Mouse (Mus musculus) fat pad, adult 2 months (tissue): ENCODE measurements around the gene Tcstv1.
A peak's percentile ranks its signal among the peaks of the same experiment; 100 is the strongest.
"Not testable (repeated sequence)": the region's sequence is repeated elsewhere in the genome, so short reads cannot be mapped to it uniquely, and the experiment has no call there.

Source experiments
- DNase-seq: peaks from one replicate; pipeline ENCODE4 v3.0.0-alpha.2; 2011; ENCODE audit warnings: low read depth, low spot score; ENCODE audit errors: extremely low read depth

The Tcstv1 gene

DNA sequence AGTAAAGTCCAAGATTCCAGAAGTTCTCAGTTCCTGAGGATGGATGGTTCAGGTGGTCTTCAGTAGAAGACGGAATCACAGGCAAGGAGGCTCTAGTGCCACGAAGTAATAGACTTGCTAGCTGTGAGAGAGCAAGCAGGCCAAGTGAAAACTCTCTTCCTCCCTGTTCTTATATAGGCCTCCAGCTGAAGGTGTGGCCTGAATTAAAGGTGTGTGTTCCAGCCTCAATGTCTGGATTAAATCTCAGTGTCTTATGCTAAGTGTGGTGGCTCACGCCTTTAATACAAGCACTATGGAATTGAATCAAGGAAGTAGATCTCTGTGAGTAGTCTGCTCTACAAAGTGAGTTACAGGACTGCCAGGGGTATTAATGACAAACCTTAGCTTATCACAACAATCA, at the start of gene Tcstv1:
Tcstv1 (minus strand) TSS at position 101 of the 400 bp plus-strand sequence.
- not testable (repeated sequence) for DNase-seq

DNA sequence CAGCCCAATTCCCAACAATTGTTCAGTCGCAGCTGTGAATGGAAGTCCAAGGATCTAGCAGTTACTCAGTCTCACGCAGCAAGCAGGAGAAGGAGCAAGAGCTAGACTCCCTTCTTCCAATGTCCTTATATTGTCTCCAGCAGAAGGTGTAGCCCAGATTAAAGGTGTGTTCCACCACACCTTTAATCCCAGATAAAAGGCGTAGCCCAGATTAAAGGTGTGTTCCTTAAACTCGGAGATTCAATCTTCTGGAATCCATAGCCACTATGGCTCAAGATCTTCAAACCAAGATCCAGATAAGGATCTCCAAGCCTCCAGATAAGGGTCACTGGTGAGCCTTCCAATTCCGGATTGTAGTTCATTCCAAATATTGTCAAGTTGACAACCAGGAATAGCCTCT, 34.6 kb upstream of the Tcstv1 start, which contains the start of gene Gm21761:
Gm21761 (minus strand) TSS at position 101 of the 400 bp plus-strand sequence.
- DNase-seq = not testable (repeated sequence)

DNA sequence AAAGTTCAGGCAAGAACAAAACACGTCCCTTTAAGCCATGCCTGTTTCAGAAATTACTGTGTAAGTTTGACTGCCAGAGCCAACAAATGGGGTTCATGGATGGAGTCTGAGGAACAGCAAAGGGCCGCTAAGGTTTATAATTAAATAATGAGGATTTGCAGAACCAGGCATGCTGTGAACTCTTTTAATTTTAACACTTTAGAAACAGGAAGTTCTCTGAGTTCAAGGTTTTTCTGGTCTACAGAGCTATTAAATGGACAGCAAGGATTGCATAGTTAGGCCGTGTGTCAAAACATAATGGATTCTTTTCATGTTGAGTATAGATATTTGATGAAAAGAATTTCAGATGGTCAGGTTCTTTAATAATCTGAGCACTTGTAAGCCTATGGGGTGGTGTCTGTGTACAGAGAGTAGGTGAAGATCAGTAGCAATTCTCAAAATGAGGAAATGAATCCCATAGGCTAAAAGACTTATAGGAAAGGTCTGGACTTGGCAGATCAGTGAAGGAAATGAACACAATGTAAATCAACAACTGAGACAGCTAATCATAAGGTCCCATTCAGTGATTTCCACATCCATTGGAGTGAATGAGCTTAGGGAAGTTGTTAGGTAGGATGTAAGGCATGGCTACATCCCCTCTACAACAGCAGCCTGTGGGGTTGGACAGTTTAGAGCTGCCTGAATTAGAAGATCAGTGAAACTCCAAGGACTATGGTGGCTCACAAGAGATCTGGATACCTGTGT, 30.2 kb upstream of the Tcstv1 start:
- not testable (repeated sequence) for DNase-seq

DNA sequence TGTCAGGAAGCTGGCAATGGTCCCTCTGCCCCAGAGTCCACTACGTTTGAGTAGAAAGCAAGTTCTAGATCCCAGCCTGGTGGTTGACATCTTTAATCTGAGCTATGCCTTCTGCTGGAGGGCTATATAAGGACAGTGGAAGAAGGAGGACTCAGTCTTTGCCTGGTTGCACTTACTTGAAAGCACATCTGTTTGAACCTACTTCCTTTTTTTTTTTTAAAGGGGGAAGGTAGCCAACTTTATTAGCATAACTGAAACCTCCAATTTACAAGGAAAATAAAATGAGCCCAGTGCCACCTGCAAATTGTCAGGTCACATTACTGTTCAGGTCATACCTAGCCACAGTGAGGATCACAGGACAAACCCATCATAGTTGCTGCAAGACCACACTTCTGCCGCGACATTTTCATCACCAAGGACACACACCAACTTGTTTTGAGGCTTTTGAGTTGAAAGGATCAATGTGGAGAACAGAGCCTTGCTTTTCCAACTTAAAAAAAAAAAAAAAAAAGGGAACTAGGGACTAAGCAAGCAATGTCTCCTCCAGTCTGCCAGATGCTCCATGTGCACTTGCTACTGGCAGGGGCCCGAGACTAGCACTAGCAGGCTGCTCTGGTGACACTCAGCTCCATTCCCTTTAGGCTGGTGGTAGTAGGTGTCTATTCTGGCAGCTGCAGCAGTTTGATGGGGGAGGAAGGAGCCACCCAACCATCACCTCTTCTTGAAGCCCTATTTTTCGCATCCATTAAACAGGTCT, 22.6 kb upstream of the Tcstv1 start:
- DNase-seq = not testable (repeated sequence)

DNA sequence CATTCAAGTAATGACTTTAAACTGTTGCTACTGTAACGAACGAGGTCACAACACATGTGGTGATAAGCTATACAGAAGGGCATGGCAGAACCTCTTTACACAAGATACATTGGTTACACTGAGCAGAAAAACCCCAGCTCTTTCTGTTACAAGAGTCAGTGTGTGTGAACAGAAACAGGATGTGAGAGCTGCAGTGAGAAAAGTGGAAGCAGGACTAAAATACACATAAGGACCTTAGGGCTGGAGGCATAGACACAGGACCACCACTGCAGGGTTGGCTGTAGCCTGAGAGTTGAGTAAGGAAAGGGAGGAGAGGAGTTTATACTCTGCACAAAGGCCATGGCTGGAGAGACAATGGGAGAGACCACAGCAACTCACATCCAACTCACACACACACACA, 21.9 kb upstream of the Tcstv1 start:
- not testable (repeated sequence) for DNase-seq

DNA sequence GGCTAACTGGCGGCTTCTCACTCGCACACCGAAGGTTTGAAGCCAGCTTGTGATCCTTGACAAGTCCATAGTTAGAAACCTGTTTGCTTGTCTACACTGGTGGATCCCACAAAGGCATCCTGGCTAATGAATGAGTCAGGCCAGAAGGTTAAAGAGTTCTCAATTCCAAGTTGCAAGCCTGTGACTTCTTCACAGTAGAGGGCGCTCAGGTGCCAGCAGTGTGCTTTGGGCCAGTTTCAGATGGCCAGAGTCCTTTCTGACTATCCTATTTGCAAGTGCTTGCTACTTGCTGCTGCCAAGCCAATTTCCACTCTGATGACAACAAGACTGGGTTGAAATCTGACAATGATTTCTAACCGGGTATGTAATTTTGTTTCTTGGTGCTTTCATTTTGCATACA, 4.0 kb upstream of the Tcstv1 start:
- not testable (repeated sequence) for DNase-seq

DNA sequence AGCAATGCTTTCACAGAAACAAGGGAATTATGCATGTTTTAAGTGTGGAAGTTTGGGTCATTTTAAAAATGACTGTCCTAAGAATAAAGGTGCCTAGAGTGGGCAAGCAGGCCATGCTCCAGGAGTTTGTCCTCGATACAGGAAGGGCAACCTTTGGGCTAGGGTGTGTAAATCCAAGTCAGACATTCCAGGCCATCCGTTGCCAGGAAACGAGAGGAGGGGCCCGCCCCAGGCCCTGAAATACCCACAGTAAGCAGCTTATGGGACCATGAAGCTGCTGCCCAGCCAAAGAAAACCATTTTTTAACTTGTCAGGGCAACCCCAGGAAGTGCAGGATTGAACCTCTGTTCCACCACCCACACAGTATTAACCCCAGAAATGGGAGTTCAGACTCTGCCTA, 7.7 kb downstream of the Tcstv1 start:
- peak; percentile 39 for DNase-seq

DNA sequence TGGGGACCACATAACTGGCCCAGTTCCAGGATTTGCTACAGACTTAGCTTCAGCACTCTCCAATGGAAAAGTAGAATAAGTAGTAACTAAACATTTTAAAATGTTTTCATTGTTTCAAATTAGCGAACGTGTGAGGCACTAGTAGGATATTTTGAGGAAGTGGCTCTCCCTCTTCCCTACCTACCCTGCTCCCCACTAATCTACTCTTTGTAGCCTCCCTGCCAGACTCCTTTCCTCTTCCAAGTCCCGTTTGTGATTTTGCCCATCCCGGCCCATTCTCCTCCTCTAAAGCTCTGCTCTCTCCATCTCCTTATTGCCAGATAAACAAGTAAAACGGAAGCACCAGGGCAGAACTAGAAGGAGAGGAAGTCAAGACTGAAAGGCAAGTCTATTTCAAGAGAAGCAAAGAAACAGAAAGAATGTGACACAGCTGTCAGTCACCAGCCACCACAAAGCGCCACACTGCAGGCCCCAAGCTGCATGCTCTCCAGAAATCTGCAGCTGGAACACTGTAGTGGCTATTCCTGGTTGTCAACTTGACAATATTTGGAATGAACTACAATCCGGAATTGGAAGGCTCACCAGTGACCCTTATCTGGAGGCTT, 30.1 kb downstream of the Tcstv1 start:
- not testable (repeated sequence) for DNase-seq

DNA sequence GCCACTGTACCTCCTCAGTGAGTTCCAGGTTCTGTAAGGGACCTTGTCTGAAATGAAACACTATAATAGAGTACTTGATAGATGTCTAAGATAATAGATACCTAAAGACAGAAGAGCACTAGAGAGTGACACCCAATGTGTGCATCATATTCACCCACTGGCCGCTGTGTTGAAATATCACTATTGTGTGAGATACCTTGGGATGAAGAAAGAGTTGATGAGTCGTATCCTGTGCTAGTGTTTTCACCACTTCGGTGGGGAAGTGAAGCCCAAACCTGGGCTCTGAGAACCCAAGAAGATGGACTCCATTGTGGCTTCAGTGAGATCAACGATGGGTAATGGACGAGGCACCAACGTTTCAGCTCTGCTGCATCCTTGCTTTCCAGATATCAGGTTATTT, 32.2 kb downstream of the Tcstv1 start:
- not testable (repeated sequence) for DNase-seq
